Mouse (Mus musculus) embryonic facial prominence, embryonic 15.5 days (tissue): ENCODE data around the gene Hoxd10. TPM values are rescaled to one million over a fixed set of nuclear protein-coding genes. Genes with fewer than 3 reads are reported as not detected.

Experiments
- ATAC-seq: fragments of 200-750 bp; cut with Nextera tagmentation; 2 replicates; pipeline ENCODE4 v1.8.0; 2017; ENCODE audit warnings: low read depth, moderate TSS enrichment; ENCODE audit not compliant: insufficient number of reproducible peaks, low FRiP score, low TSS enrichment
- H3K27ac ChIP-seq: fragments of 300-500 bp; sonication (generic); replicated peaks from 2 replicates; pipeline ENCODE4 v1.5.1; 2015; ENCODE audit warnings: mild to moderate bottlenecking, inconsistent platforms
- H3K27me3 ChIP-seq: fragments of 300-500 bp; sonication (generic); 2 replicates; pipeline ENCODE4 v1.6.1; 2015; ENCODE audit warnings: inconsistent platforms
- H3K36me3 ChIP-seq: fragments of 300-500 bp; sonication (generic); 2 replicates; pipeline ENCODE4 v1.6.1; 2015; ENCODE audit warnings: mild to moderate bottlenecking, inconsistent platforms
- H3K4me1 ChIP-seq: fragments of 300-500 bp; sonication (generic); 2 replicates; pipeline ENCODE4 v1.6.1; 2015; ENCODE audit warnings: inconsistent platforms
- H3K4me2 ChIP-seq: fragments of 300-500 bp; sonication (generic); replicated peaks from 2 replicates; pipeline ENCODE4 v1.6.1; 2015; ENCODE audit warnings: mild to moderate bottlenecking, inconsistent platforms
- H3K4me3 ChIP-seq: fragments of 300-500 bp; sonication (generic); replicated peaks from 2 replicates; pipeline ENCODE4 v1.5.1; 2015; ENCODE audit warnings: mild to moderate bottlenecking, inconsistent platforms
- H3K9ac ChIP-seq: fragments of 300-500 bp; sonication (generic); 2 replicates; pipeline ENCODE4 v1.6.1; 2015; ENCODE audit warnings: inconsistent platforms
- H3K9me3 ChIP-seq: fragments of 300-500 bp; sonication (generic); replicated peaks from 2 replicates; pipeline ENCODE4 v1.6.1; 2016; ENCODE audit warnings: inconsistent platforms
- WGBS: fragments of 180-500 bp; shearing (Covaris S2); methylation state at CpG from one replicate; pipeline ENCODE4 v1.1.7; 2015; 5-methylcytosine and 5-hydroxymethylcytosine counted together
- polyA plus RNA-seq: library from polyadenylated mRNA; unstranded; fragments of >200 nt; fragmentation: Nextera tagmentation; extraction: Ambion mirVana; gene quantifications from 2 replicates; pipeline ENCODE4 v1.2.1, GENCODE M21; 2015

Gene Hoxd10
- polyA plus RNA-seq, 1 experiment from 2014 or later, result 0.57 TPM

DNA sequence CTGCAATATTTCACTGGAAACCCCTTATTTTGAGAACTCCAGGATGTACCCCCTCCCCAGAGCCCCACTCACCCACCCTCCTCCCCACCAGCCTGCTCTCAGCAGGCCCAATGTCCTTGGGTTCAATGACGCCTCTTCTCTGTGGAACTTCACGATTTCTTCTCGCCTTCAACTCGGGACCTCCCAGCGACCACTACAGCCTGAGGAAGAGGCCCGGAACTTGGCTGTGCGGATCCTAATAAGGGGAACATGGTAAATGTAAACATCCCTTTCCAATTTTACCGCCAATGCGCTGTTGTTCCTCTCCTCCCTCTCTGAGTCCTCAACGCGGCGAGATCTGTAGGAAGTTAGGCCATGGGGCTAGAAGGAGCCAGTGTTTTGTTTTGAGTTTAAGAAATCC lies 7.6 kb upstream of the Hoxd10 start:
- Histone ChIP-seq H3K27ac (no peak overlapping the region), H3K4me3 (no peak overlapping the region), H3K27me3 (peaks cover 97% of the 10 kb centered on the region), H3K4me1 (peaks cover 16% of the 10 kb centered on the region), H3K36me3 (no peaks in the 10 kb centered on the region), H3K9ac (no peak overlapping the region), H3K4me2 (no peak overlapping the region), H3K9me3 (no peaks in the 10 kb centered on the region)
- 3% methylated on average over 12 of the region's 12 CpGs for WGBS
- no peak for ATAC-seq

DNA sequence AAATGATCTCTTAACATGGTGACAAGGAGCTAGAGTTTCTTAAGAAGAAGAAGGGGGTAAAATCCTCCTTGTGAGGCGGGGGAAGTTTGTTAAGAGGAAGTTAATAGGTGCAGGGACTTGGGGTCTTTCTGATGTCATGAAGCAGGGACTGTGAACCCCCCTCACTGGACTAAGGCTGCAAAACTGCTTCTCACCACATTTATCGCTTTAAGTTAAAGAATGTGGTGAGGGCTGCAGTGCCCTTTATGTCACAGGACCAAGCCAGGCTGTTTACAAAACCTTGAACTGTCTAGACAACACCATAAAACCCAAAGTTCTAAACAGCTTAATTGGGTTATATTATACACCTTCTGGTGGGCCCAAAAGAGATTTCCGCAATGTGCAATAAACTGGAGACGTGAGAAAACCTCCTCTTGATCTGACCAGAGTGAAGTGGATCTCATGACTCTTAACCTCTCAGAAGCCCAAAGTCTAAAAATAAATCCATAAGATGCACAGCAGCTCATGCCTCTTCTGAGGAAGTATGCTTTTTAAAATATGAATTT lies 6.6 kb upstream of the Hoxd10 start:
- Histone ChIP-seq H3K9ac (no peak overlapping the region), H3K36me3 (no peaks in the 10 kb centered on the region), H3K4me3 (no peak overlapping the region), H3K9me3 (no peaks in the 10 kb centered on the region), H3K27me3 (peaks cover 97% of the 10 kb centered on the region), H3K4me2 (no peak overlapping the region), H3K4me1 (peaks cover 16% of the 10 kb centered on the region), H3K27ac (no peak overlapping the region)
- ATAC-seq, result no peak
- 11% methylated on average over 4 of the region's 4 CpGs for WGBS

DNA sequence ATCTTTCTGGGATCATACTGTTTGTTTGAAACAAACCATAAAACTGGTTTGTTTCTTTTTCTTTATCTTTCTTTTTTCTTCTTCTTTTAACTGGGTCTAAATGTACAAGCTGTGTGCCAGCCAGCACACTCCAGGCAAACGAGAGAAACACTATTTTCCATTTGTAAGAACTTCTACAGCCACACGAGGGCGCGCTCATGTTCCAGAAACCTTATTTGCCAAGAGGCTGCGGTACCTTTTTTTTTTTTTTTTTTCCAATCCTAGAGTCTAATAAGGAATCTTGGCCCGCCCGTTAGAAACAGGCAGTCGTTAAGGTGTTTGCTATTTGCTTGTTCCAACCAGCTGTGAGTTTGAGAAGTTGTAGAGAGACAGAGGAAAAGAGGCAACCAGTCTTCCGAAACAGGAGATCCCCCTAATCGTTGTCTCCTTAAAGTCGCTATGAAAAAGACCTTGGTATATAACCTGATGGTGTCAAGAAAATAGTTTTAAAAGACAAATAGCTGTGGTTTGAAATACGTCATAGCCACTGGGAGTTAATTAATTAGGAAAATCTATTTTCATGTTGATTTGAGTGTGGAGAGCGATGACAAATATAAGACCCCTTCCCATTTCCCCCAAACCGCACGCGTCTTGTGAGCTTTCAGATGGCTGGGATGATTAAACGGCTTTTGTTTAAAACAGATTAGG lies 5.3 kb upstream of the Hoxd10 start:
- Histone ChIP-seq H3K27me3 (peaks cover 92% of the 10 kb centered on the region), H3K9me3 (no peaks in the 10 kb centered on the region), H3K4me1 (peaks cover 16% of the 10 kb centered on the region), H3K4me2 (no peak overlapping the region), H3K27ac (no peak overlapping the region), H3K9ac (no peak overlapping the region), H3K4me3 (no peak overlapping the region), H3K36me3 (no peaks in the 10 kb centered on the region)
- 5% methylated on average over 17 of the region's 17 CpGs for WGBS
- no peak for ATAC-seq

DNA sequence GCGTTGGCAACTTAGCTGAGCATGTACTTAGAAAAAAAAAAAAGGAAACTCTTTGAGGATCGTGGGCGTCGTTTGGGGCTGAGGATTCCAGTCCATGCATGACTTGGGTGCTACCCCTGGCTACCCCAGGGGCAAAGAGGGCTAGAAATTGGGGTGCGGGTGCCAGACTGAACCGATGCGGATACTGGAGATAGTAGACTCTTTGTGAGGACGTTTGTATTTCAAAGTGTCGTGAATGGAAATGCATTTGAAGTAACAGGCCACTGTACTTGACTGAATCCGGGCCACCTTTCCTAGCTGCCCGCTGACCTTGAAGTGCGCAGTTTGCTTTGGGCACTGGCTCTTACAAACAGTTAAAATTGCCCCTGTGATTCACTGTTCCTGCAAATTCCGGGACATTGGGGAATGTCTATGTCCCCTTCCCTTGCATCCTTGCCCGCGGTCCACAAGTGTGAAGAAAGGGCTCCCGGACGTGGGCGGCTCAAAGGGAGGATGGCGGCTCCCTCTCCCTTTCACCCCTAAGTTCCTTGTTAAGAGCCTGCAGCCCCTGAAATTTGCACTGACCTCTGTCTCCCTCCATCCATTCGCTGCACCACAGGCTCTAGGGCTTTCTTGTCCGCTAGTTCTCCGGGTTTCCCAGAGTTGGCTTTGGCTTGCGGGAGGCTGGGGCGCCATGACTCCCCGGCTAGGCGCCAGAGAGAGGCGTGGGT lies 4.6 kb upstream of the Hoxd10 start:
- ATAC-seq, result no peak
- peaks cover 9% of the 10 kb centered on the region for H3K4me1 ChIP-seq
- H3K4me2 ChIP-seq, result no peak overlapping the region
- no peak overlapping the region for H3K27ac ChIP-seq
- peaks cover 92% of the 10 kb centered on the region for H3K27me3 ChIP-seq
- H3K9me3 ChIP-seq, result no peaks in the 10 kb centered on the region
- no peak overlapping the region for H3K4me3 ChIP-seq
- no peak overlapping the region for H3K9ac ChIP-seq
- WGBS, result 2% methylated on average over 27 of the region's 27 CpGs
- no peaks in the 10 kb centered on the region for H3K36me3 ChIP-seq

DNA sequence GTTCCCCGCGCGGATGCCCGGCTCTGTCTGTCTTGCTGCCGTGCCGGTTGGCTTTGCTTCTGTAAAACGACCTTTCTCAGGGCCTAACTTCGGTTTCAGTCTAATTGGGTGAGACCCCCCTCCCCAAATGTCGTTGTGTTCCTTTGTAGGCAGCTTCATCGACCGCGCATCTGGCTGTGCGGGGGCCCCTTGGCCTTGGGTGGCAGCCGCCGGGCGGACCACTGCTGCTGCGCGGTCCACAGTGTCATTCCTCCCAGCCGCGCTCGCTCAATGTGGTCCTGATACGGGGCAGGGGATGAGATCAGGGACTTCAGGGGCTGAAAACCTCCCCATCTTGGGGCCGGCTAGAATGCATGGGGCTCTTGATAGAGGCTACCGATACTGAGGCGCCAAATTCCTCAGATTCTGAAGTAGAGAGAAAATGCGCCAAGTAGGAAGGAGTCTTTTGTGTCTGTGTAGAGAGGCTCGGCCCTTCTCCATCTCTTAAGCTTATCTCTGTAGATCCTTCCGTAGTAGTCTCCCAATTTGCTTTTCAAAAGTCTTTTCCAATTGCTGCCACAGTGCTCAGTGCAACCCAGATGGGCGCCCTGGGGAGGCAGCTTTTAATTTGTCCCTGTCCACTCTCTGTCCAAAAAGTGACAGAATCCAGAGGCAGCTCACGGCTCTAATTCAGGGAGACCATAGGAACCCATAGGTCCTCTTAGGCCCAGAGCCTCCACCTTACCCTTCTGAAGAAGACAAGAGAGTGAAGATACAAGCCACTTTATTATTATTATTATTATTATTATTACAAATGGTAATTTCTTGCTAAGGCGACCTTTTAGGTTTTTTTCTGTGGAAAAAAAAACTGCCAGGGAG lies 3.8 kb upstream of the Hoxd10 start:
- Histone ChIP-seq H3K4me3 (no peak overlapping the region), H3K4me1 (peaks cover under 1% of the 10 kb centered on the region), H3K9ac (no peak overlapping the region), H3K9me3 (no peaks in the 10 kb centered on the region), H3K36me3 (no peaks in the 10 kb centered on the region), H3K4me2 (no peak overlapping the region), H3K27ac (no peak overlapping the region), H3K27me3 (peaks cover 92% of the 10 kb centered on the region)
- WGBS, result 2% methylated on average over 31 of the region's 31 CpGs
- no peak for ATAC-seq

DNA sequence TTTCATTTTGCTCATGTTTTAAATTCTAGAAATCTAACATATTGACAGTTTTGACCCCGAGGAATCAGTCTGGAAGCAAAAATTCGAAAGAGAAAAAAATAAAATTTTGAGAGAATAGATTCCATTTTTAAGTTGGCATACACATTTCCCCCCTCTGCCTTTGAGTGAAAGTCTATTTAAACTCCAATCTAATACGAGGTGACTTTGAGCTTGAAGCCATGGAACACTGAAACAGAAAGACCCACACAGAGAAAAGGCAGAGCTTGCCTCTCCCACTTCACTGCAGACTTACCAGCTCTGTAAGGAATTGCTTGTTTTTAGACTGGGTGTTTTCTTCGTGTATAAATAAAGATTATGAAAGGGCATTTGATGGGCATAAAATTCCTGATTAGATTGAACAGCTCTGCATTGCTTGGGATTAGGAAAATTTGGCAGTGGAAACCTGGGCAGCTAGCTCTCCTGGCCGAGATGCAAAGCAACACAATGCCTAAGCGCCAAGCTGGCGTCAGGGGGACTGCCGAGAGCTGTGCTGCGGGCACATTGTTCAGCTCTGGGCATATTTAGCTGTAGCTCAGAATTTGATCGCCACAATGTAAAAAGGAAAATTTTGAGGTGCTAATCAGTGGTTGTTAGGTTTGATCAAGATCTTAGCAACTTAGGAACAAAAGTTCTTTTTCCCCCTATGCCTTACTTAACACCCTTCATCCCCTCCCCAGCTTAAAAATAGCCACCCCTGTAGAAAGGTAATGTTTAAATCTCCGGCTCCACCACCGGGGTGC lies 2.7 kb upstream of the Hoxd10 start:
- ATAC-seq, result no peak

DNA sequence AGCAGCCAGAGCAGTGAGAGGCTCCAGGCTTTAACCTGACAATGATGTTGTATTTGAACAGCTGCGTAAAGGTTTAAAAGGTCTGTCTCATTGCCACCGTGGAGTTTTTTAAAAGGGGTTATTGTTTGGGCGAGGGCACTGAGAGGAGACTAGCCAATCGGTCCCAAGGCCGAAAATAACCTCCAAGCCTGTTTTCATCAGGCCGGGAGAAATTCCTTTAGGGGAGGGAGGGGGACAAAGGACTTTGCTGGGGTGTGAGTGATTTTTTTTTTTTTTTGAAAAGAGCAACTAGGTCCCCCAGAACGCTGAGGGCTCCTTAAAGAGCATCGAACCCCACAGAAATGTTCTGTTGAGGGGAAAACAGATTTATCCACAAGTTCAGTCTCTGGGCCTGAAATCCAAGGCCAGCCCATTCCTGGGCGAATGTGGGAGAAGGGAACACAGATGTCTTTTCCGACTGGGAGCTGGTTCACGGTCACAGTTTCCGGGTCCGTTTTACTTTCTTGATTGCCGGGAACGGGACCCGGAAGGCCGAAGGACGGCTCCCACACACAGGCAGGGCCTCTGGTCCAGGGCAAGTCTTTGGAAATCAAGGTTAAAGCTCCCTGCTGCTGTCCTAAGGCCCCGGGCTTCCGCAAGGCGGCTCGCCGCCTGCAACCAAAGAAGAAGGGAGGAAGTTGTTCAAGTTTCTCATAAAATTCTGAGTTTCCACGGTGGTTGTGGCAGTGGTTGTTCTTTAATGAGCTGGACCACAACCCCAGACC lies 2.0 kb upstream of the Hoxd10 start:
- Histone ChIP-seq H3K4me1 (no peaks in the 10 kb centered on the region), H3K27ac (no peak overlapping the region), H3K9ac (no peak overlapping the region), H3K4me3 (no peak overlapping the region), H3K4me2 (no peak overlapping the region), H3K27me3 (peaks cover 92% of the 10 kb centered on the region), H3K36me3 (no peaks in the 10 kb centered on the region), H3K9me3 (no peaks in the 10 kb centered on the region)
- 3% methylated on average over 24 of the region's 24 CpGs for WGBS
- no peak for ATAC-seq

More for the DNA sequence above, 2.7 kb upstream of the Hoxd10 start:
- Histone ChIP-seq H3K36me3 (no peaks in the 10 kb centered on the region), H3K4me3 (no peak overlapping the region), H3K27me3 (peaks cover 92% of the 10 kb centered on the region), H3K9me3 (no peaks in the 10 kb centered on the region), H3K9ac (no peak overlapping the region), H3K4me1 (no peaks in the 10 kb centered on the region), H3K27ac (no peak overlapping the region), H3K4me2 (no peak overlapping the region)
- WGBS, result 5% methylated on average over 12 of the region's 12 CpGs

DNA sequence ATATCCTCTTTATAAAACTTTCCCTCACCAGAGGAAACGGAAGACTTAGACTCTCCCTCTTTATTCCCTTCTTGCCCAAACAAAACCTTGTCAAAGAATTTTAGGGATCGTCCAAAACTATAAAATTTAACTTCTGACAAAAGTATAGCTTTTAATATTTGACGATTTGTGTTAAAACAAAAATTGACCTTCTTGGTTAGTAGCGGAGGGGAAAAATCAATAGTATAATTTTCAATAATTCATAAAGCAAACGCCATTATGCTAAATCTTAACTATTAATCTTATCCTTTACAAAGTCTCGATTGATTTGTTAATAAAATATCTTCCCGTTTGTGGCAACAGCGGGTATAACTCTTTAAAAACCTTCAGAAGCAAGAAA lies 1.4 kb upstream of the Hoxd10 start:
- Histone ChIP-seq H3K4me2 (no peak overlapping the region), H3K4me3 (no peak overlapping the region), H3K9me3 (no peaks in the 10 kb centered on the region), H3K4me1 (no peaks in the 10 kb centered on the region), H3K27me3 (peaks cover 92% of the 10 kb centered on the region), H3K9ac (no peak overlapping the region), H3K27ac (no peak overlapping the region), H3K36me3 (no peaks in the 10 kb centered on the region)
- WGBS, result 10% methylated on average over 8 of the region's 8 CpGs
- ATAC-seq, result no peak

DNA sequence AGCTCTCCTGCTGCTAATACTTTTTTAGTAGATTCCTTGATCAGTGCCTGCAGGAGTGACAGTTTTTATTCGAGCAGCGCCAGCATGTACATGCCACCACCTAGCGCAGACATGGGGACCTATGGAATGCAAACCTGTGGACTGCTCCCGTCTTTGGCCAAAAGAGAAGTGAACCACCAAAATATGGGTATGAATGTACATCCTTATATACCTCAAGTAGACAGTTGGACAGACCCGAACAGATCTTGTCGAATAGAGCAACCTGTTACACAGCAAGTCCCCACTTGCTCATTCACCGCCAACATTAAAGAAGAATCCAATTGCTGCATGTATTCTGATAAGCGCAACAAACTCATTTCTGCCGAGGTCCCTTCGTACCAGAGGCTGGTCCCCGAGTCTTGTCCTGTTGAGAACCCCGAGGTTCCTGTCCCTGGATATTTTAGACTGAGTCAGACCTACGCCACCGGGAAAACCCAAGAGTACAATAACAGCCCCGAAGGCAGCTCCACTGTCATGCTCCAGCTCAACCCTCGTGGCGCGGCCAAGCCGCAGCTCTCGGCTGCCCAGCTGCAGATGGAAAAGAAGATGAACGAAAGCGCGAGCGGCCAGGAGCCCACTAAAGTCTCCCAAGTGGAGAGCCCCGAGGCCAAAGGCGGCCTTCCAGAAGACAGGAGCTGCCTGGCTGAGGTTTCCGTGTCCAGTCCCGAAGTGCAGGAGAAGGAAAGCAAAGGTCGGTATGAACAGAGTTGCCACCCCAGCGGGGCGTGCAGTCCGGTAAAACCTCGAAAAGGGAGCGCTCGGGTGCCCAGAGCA lies 477 bp downstream of the Hoxd10 start:
- no peak overlapping the region for H3K27ac ChIP-seq
- H3K4me2 ChIP-seq, result no peak overlapping the region
- no peak for ATAC-seq
- no peaks in the 10 kb centered on the region for H3K36me3 ChIP-seq
- no peaks in the 10 kb centered on the region for H3K9me3 ChIP-seq
- 3% methylated on average over 35 of the region's 35 CpGs for WGBS
- H3K9ac ChIP-seq, result no peak overlapping the region
- H3K4me1 ChIP-seq, result no peaks in the 10 kb centered on the region
- H3K4me3 ChIP-seq, result 0 out of 2 replicates have a peak overlapping the region, but pooled peaks have one; percentile 7
- H3K27me3 ChIP-seq, result peaks cover 94% of the 10 kb centered on the region
